8 mouse cellular contexts compared by ENCODE assay signal in the genomic region with DNA sequence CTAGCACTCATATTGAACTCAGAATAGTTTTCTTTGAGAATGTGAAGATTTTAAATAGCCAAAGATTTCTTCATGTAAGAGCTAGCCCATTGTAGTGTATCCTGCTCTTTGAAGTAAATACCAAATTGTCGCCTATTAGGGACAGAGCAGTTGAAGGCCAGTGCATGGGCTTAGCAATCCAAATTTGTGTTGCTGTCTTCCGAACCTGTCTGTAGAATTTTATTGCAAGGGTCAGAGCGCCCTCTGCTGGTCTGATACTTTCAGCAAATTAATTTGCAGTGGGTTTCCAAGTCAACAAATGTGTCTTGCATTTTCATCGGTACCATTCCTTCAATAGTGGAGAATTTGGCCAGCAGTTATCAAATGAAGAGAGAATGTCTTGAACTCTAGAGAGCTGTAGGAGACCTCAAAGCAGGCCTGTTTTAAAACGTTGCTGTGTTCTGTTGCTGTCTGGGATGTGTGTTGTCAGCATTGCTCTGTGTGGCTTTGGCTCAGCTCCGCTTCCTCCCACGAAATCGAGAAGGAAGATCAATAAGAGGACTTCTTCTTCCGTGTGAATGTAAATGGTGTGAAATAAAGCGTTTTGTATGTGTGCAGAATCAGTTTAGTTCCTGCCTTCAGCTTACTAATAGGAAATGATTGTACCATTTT.
A peak's percentile ranks its signal among the peaks of the same experiment; 100 is the strongest.
DNase-seq lines count a peak whose midpoint lies in the region; ATAC-seq lines count a peak whose summit lies in the region.

No protein-coding gene starts in this region.

- H3K4me1 ChIP-seq in midbrain, embryonic 13.5 days (replicated peaks) = no peaks in the 10 kb centered on the region

- no peak overlapping the region for H3K27ac ChIP-seq in midbrain, embryonic 13.5 days

- no peak overlapping the region for H3K4me2 ChIP-seq in midbrain, embryonic 13.5 days (replicated peaks)

- intact Hi-C loops in left cerebral cortex, postnatal 14 days (cut with DNase I) = loop anchor here (1.0 kb wide), 1 partner anchor 226 kb away; a partner anchor contains a TSS

- peak; percentile 79 for ATAC-seq in midbrain, embryonic 13.5 days
- no peak for ATAC-seq in inflammation-experienced regulatory T-cells, adult 6 months

- H3K27me3 ChIP-seq in midbrain, embryonic 13.5 days = no peaks in the 10 kb centered on the region

- 34% methylated on average over 10 of the region's 10 CpGs for WGBS in midbrain, embryonic 13.5 days

- no peaks in the 10 kb centered on the region for H3K36me3 ChIP-seq in midbrain, embryonic 13.5 days

- no peak overlapping the region for H3K4me3 ChIP-seq in midbrain, embryonic 13.5 days (replicated peaks)

- no peaks in the 10 kb centered on the region for H3K9me3 ChIP-seq in midbrain, embryonic 13.5 days

- peak; percentile 94 for DNase-seq in NIH3T3 (ENCODE audit: low read depth)
- peak; percentile 79 for DNase-seq in cerebellum, adult 11 months
- DNase-seq in frontal cortex, postnatal 10 days (ENCODE audit: low spot score in 2 of 2) = peak; percentile 60 to 84
- peak; percentile 77 for DNase-seq in induced T-regulatory cell, adult 2 months (ENCODE audit: low read depth)
- DNase-seq in left cerebral cortex, postnatal 14 days (ENCODE audit: low spot score in 2 of 2) = peak; percentile 91 to 95
- peak; percentile 38 for DNase-seq in spleen, adult 12 weeks (ENCODE audit: low spot score)

- H3K9ac ChIP-seq in midbrain, embryonic 13.5 days (replicated peaks) = no peak overlapping the region

Comparison
In these comparisons a context has a peak if more than half of its experiments do, and no peak if none do; other contexts are left out.
1. DNase-seq: peak in every context shown above with its lines; median percentile 94 in NIH3T3; 93 in left cerebral cortex, postnatal 14 days; 79 in cerebellum, adult 11 months; 77 in induced T-regulatory cell, adult 2 months; 72 in frontal cortex, postnatal 10 days; 38 in spleen, adult 12 weeks.